Mouse (Mus musculus): ENCODE measurements around the gene Il31ra. TPM values are rescaled to one million over a fixed set of nuclear protein-coding genes. Genes with fewer than 3 reads are reported as not detected.
A peak's percentile ranks its signal among the peaks of the same experiment; 100 is the strongest.
"Not testable (repeated sequence)": the region's sequence is repeated elsewhere in the genome, so short reads cannot be mapped to it uniquely, and the experiment has no call there.

Gene Il31ra
- 0.11 and 0.30 TPM in 2 replicates for polyA plus RNA-seq (2014; fragmentation: Nextera tagmentation; extraction: Ambion mirVana)

DNA sequence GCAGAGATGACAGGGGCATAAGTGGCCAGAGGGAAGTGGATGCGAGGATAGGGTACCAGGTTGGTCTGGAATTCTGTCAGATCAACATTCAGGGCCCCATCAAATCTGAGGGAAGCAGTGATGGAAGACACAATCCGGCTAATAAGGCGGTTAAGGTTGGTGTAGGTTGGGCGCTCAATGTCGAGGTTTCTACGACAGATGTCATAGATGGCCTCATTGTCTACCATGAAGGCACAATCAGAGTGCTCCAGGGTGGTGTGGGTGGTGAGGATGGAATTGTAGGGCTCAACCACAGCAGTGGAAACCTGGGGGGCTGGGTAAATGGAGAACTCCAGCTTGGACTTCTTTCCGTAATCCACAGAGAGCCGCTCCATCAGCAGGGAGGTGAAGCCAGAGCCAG is at the start of gene Il31ra:
Il31ra (minus strand) TSS at position 101 of the 400 bp plus-strand sequence.
- not testable (repeated sequence) for H3K9me3 ChIP-seq (replicated peaks; ENCODE audit: control insufficient read depth, low read length); H3K4me2 ChIP-seq (ENCODE audit: low read length); DNase-seq (ENCODE audit: low spot score); H3K4me1 ChIP-seq (ENCODE audit: control insufficient read depth, insufficient read depth, low read length); H3K36me3 ChIP-seq (ENCODE audit: control insufficient read depth, insufficient read depth, low read length); H3K27me3 ChIP-seq (replicated peaks; ENCODE audit: control insufficient read depth, insufficient read depth, low read length); H3K9ac ChIP-seq (ENCODE audit: low read length); ATAC-seq; H3K4me3 ChIP-seq (ENCODE audit: low read depth, low read length); H3K27ac ChIP-seq (ENCODE audit: low read depth, low read length)
- WGBS = 93% methylated on average over 4 of the region's 8 CpGs

DNA sequence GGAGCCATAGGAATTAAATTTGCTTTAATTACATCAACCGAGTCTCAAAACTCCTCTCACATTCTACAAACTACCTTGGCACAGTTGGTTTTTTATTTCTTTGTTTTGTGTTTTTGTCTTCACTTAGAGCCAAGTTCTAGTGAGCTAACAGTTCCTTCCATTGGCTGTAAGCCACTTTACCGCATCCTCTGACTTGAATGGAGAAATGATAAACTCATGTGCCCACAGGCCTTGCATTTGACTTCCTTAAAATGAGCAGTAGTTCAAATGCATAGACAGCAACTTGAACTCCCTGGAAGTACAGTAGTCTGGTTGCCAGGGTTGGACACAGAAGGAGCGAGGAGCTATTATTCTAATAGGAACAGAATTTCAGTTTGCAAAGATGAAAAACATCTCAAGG is 48.7 kb upstream of the Il31ra start:
- DNase-seq (ENCODE audit: low spot score) = no peak

DNA sequence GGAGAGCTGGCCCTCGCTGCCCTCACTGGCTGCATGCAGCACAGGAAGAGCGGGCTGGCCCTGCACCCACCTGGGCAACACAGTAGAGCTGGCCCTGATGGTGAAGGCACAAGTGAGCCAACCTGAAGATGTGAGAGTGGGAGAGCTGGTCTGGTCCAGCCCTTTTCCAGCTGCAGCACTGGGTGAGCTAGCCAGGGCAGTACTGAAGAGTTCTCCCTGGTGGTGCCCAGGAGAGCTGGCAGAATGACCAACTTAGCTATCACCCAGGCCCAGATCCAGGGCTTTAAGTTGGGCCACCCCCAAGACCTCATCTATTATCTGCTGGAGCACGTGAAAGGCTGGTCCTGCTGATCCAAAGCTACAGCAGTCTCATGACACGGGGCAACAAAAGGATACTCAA is 45.0 kb upstream of the Il31ra start:
- Histone ChIP-seq H3K36me3 (ENCODE audit: control insufficient read depth, insufficient read depth, low read length) (no peaks in the 10 kb centered on the region), H3K27ac (ENCODE audit: low read depth, low read length) (no peak overlapping the region), H3K9me3 (replicated peaks; ENCODE audit: control insufficient read depth, low read length) (no peaks in the 10 kb centered on the region), H3K9ac (ENCODE audit: low read length) (no peak overlapping the region), H3K27me3 (replicated peaks; ENCODE audit: control insufficient read depth, insufficient read depth, low read length) (no peaks in the 10 kb centered on the region), H3K4me3 (ENCODE audit: low read depth, low read length) (no peak overlapping the region), H3K4me2 (ENCODE audit: low read length) (no peak overlapping the region), H3K4me1 (ENCODE audit: control insufficient read depth, insufficient read depth, low read length) (no peaks in the 10 kb centered on the region)
- ATAC-seq (no peak), DNase-seq (ENCODE audit: low spot score) (no peak)
- 60% methylated on average over 4 of the region's 4 CpGs for WGBS

More for the DNA sequence above, 48.7 kb upstream of the Il31ra start:
- no peak for ATAC-seq
- Histone ChIP-seq H3K4me3 (ENCODE audit: low read depth, low read length) (no peak overlapping the region), H3K4me2 (ENCODE audit: low read length) (no peak overlapping the region), H3K9ac (ENCODE audit: low read length) (no peak overlapping the region), H3K9me3 (replicated peaks; ENCODE audit: control insufficient read depth, low read length) (no peaks in the 10 kb centered on the region), H3K27ac (ENCODE audit: low read depth, low read length) (no peak overlapping the region), H3K27me3 (replicated peaks; ENCODE audit: control insufficient read depth, insufficient read depth, low read length) (no peaks in the 10 kb centered on the region), H3K4me1 (ENCODE audit: control insufficient read depth, insufficient read depth, low read length) (no peaks in the 10 kb centered on the region), H3K36me3 (ENCODE audit: control insufficient read depth, insufficient read depth, low read length) (no peaks in the 10 kb centered on the region)
- 88% methylated on average over 3 of the region's 3 CpGs for WGBS

DNA sequence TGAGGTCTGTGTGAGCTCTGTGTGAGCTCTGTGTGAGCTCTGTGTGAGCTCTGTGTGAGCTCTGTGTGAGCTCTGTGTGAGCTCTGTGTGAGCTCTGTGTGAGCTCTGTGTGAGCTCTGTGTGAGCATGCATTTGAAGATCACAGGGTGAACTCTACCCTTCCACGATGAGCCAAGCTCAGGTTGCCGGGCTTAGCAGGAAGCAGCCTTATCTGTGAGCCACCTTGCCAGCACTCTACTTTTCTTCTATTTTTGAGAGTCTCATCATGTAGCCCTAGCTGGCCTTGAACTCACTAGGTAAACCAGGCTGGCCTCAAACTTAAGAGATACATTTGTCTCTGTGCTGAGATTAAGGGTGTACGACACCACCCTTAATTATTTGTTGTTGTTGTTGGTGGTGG is 42.3 kb upstream of the Il31ra start:
- H3K4me1 ChIP-seq (ENCODE audit: control insufficient read depth, insufficient read depth, low read length) = no peaks in the 10 kb centered on the region
- no peaks in the 10 kb centered on the region for H3K27me3 ChIP-seq (replicated peaks; ENCODE audit: control insufficient read depth, insufficient read depth, low read length)
- no peaks in the 10 kb centered on the region for H3K9me3 ChIP-seq (replicated peaks; ENCODE audit: control insufficient read depth, low read length)
- ATAC-seq = no peak
- H3K36me3 ChIP-seq (ENCODE audit: control insufficient read depth, insufficient read depth, low read length) = no peaks in the 10 kb centered on the region
- H3K9ac ChIP-seq (ENCODE audit: low read length) = no peak overlapping the region
- WGBS = 49% methylated on average over 3 of the region's 3 CpGs
- no peak overlapping the region for H3K27ac ChIP-seq (ENCODE audit: low read depth, low read length)
- no peak overlapping the region for H3K4me3 ChIP-seq (ENCODE audit: low read depth, low read length)
- no peak for DNase-seq (ENCODE audit: low spot score)
- H3K4me2 ChIP-seq (ENCODE audit: low read length) = no peak overlapping the region

DNA sequence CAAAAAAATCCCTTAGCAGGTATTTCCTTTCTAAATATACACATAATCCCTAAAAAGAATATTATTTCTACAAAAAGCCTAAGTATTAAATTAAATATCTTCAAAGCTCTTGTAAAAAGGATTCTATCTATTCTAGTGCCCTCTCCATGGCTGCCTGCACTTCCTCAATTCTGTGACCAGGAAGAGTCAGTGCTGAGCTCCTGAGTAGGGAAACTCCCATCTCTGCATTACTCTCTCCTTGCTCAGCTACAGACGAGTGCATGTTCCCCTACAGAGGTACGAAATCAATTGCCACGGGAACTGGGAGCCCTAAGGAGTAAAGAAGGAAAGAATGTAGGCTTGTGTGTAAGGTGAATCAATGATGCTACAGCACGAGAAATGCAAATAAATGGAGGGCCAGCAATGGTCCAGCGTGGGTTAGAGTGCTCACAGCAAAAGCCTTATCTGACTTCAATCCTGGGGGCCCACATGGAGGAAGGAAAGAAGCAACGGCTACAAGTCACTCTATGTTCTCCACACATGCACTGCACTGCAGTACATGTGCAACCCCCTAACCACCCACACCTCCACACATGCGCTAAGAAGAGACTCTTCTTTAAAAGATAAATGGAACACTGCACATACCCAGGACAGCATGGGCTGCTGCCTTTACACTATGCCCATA is 41.1 kb upstream of the Il31ra start:
- Histone ChIP-seq H3K4me1 (ENCODE audit: control insufficient read depth, insufficient read depth, low read length) (no peaks in the 10 kb centered on the region), H3K27ac (ENCODE audit: low read depth, low read length) (no peak overlapping the region), H3K27me3 (replicated peaks; ENCODE audit: control insufficient read depth, insufficient read depth, low read length) (no peaks in the 10 kb centered on the region), H3K4me2 (ENCODE audit: low read length) (no peak overlapping the region), H3K9me3 (replicated peaks; ENCODE audit: control insufficient read depth, low read length) (no peaks in the 10 kb centered on the region), H3K36me3 (ENCODE audit: control insufficient read depth, insufficient read depth, low read length) (no peaks in the 10 kb centered on the region), H3K9ac (ENCODE audit: low read length) (no peak overlapping the region), H3K4me3 (ENCODE audit: low read depth, low read length) (no peak overlapping the region)
- 74% methylated on average over 7 of the region's 7 CpGs for WGBS
- DNase-seq (ENCODE audit: low spot score) (no peak), ATAC-seq (no peak)

DNA sequence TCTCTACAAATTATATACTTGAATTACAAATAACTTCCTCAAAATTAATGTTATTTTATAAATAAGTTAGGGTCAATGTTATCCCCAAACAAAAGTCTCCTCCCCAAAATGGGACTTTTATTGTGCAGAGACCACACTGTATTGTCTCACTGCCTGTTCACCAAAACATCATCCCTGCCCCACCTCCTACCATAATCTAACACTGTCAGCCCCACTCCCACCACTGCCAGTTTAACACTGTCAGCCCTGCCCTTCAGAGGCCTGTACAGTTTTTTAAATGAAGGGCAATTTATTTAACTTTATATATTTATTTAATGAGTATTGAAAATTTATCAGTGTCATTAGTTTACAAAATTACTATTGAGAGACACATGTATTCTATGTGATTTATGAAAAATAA is 31.4 kb upstream of the Il31ra start:
- Histone ChIP-seq H3K27ac (ENCODE audit: low read depth, low read length) (no peak overlapping the region), H3K9me3 (replicated peaks; ENCODE audit: control insufficient read depth, low read length) (no peaks in the 10 kb centered on the region), H3K4me3 (ENCODE audit: low read depth, low read length) (no peak overlapping the region), H3K9ac (ENCODE audit: low read length) (no peak overlapping the region), H3K4me1 (ENCODE audit: control insufficient read depth, insufficient read depth, low read length) (no peaks in the 10 kb centered on the region), H3K27me3 (replicated peaks; ENCODE audit: control insufficient read depth, insufficient read depth, low read length) (no peaks in the 10 kb centered on the region), H3K36me3 (ENCODE audit: control insufficient read depth, insufficient read depth, low read length) (no peaks in the 10 kb centered on the region), H3K4me2 (ENCODE audit: low read length) (no peak overlapping the region)
- DNase-seq (ENCODE audit: low spot score) (no peak), ATAC-seq (no peak)

DNA sequence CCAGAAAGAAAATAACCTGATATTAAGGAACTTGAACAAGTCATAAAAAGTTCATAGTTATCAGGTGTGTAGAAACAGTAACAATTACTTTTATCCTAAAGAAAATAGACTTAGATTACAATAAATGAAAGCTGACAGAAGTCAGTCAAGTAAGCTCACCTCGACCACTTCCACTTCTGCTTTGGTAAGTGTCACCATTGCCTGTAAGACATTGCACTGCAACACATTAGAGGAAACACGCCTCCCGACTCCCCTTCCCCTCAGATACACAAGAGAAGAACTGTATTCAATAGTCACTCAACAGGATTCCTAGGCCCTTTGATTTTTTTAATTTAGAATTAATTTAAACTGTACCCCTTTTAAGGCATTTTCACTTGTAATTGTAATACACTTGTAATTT is 30.5 kb upstream of the Il31ra start:
- DNase-seq (ENCODE audit: low spot score) (no peak), ATAC-seq (no peak)
- WGBS = 80% methylated on average over 3 of the region's 3 CpGs

DNA sequence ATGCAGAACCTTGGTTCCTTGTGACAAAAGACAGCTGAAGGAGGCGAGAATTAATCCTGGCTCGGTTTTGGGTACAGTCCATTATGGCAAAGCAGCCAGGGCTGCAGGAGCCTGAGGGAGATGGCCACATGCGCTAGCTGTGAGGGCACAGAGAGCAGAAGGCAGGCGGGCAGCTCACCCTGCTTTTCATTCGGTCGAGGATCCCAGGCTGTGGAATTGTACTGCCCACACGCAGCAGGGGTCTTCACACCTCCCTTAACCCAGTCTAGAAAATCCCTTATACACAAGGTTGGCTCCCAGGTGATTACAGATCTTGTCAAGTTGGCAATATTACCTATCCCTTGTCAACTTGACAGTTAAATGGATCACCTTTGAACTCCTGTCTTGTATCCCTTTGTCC is 29.5 kb upstream of the Il31ra start:
- WGBS = 64% methylated on average over 7 of the region's 7 CpGs
- Histone ChIP-seq H3K4me1 (ENCODE audit: control insufficient read depth, insufficient read depth, low read length) (no peaks in the 10 kb centered on the region), H3K9me3 (replicated peaks; ENCODE audit: control insufficient read depth, low read length) (no peaks in the 10 kb centered on the region), H3K27me3 (replicated peaks; ENCODE audit: control insufficient read depth, insufficient read depth, low read length) (no peaks in the 10 kb centered on the region), H3K27ac (ENCODE audit: low read depth, low read length) (no peak overlapping the region), H3K9ac (ENCODE audit: low read length) (no peak overlapping the region), H3K4me2 (ENCODE audit: low read length) (no peak overlapping the region), H3K4me3 (ENCODE audit: low read depth, low read length) (no peak overlapping the region), H3K36me3 (ENCODE audit: control insufficient read depth, insufficient read depth, low read length) (no peaks in the 10 kb centered on the region)
- ATAC-seq (no peak), DNase-seq (ENCODE audit: low spot score) (no peak)

More for the DNA sequence above, 30.5 kb upstream of the Il31ra start:
- H3K4me2 ChIP-seq (ENCODE audit: low read length) = no peak overlapping the region
- no peak overlapping the region for H3K27ac ChIP-seq (ENCODE audit: low read depth, low read length)
- H3K4me1 ChIP-seq (ENCODE audit: control insufficient read depth, insufficient read depth, low read length) = no peaks in the 10 kb centered on the region
- H3K9me3 ChIP-seq (replicated peaks; ENCODE audit: control insufficient read depth, low read length) = no peaks in the 10 kb centered on the region
- H3K4me3 ChIP-seq (ENCODE audit: low read depth, low read length) = no peak overlapping the region
- H3K9ac ChIP-seq (ENCODE audit: low read length) = no peak overlapping the region
- no peaks in the 10 kb centered on the region for H3K27me3 ChIP-seq (replicated peaks; ENCODE audit: control insufficient read depth, insufficient read depth, low read length)
- no peaks in the 10 kb centered on the region for H3K36me3 ChIP-seq (ENCODE audit: control insufficient read depth, insufficient read depth, low read length)

DNA sequence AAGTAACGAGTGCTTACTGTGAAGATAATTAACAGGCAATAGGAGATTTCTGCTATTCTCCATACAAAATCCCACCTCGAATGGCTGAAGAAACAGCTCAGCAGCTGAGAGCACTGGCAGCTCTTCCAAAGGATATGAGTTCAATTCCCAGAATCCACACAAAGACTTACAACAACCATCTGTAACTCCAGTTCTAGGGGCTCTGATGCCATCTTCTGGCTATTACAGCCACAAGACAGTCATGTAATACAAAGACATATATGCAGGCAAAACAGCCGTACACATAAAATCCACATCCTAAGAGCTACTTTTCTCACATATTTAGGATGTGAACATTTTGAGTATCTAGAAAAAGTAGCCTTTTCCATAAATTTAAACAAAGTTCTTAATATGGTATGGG is 27.4 kb upstream of the Il31ra start:
- Histone ChIP-seq H3K36me3 (ENCODE audit: control insufficient read depth, insufficient read depth, low read length) (no peaks in the 10 kb centered on the region), H3K9ac (ENCODE audit: low read length) (no peak overlapping the region), H3K4me1 (ENCODE audit: control insufficient read depth, insufficient read depth, low read length) (no peaks in the 10 kb centered on the region), H3K4me2 (ENCODE audit: low read length) (no peak overlapping the region), H3K27me3 (replicated peaks; ENCODE audit: control insufficient read depth, insufficient read depth, low read length) (no peaks in the 10 kb centered on the region), H3K4me3 (ENCODE audit: low read depth, low read length) (no peak overlapping the region), H3K9me3 (replicated peaks; ENCODE audit: control insufficient read depth, low read length) (no peaks in the 10 kb centered on the region), H3K27ac (ENCODE audit: low read depth, low read length) (no peak overlapping the region)
- 61% methylated on average over 3 of the region's 3 CpGs for WGBS
- no peak for ATAC-seq
- peak; percentile 20 for DNase-seq (ENCODE audit: low spot score)

Data from forebrain, embryonic 14.5 days (tissue).